Mouse (Mus musculus) heart, embryonic 12.5 days (tissue): ENCODE data around the gene Olfr611. TPM values are rescaled to one million over a fixed set of nuclear protein-coding genes. Genes with fewer than 3 reads are reported as not detected.
"Not testable (repeated sequence)": the region's sequence is repeated elsewhere in the genome, so short reads cannot be mapped to it uniquely, and the experiment has no call there.

Experiments used
- ATAC-seq: fragments of 200-750 bp; cut with Nextera tagmentation; 2 replicates; pipeline ENCODE4 v1.8.0; 2017; ENCODE audit warnings: moderate TSS enrichment, moderate library complexity; ENCODE audit not compliant: insufficient number of reproducible peaks, low FRiP score
- H3K27ac ChIP-seq: fragments of 300-500 bp; sonication (generic); 2 replicates; pipeline ENCODE4 v1.5.1; 2016; ENCODE audit warnings: mild to moderate bottlenecking, moderate library complexity; ENCODE audit not compliant: poor library complexity, severe bottlenecking
- H3K27me3 ChIP-seq: fragments of 300-500 bp; sonication (generic); replicated peaks from 2 replicates; pipeline ENCODE4 v1.6.1; 2016; ENCODE audit warnings: mild to moderate bottlenecking, moderate library complexity
- H3K36me3 ChIP-seq: fragments of 300-500 bp; sonication (generic); 2 replicates; pipeline ENCODE4 v1.6.1; 2016; ENCODE audit warnings: mild to moderate bottlenecking, moderate library complexity
- H3K4me1 ChIP-seq: fragments of 300-500 bp; sonication (generic); replicated peaks from 2 replicates; pipeline ENCODE4 v1.6.1; 2016; ENCODE audit warnings: mild to moderate bottlenecking
- H3K4me2 ChIP-seq: fragments of 300-500 bp; sonication (generic); 2 replicates; pipeline ENCODE4 v1.6.1; 2016; ENCODE audit warnings: mild to moderate bottlenecking, moderate library complexity
- H3K4me3 ChIP-seq: fragments of 300-500 bp; sonication (generic); 2 replicates; pipeline ENCODE4 v1.5.1; 2016; ENCODE audit warnings: mild to moderate bottlenecking
- H3K9ac ChIP-seq: fragments of 300-500 bp; sonication (generic); 2 replicates; pipeline ENCODE4 v1.6.1; 2016; ENCODE audit warnings: mild to moderate bottlenecking, moderate library complexity
- H3K9me3 ChIP-seq: fragments of 300-500 bp; sonication (generic); replicated peaks from 2 replicates; pipeline ENCODE4 v1.6.1; 2016; ENCODE audit warnings: mild to moderate bottlenecking, moderate library complexity
- WGBS: fragments of 180-500 bp; shearing (Covaris S2); methylation state at CpG from one replicate; pipeline ENCODE4 v1.1.7; 2016; 5-methylcytosine and 5-hydroxymethylcytosine counted together
- polyA plus RNA-seq: library from polyadenylated mRNA; unstranded; fragments of >200 nt; fragmentation: Nextera tagmentation; extraction: Ambion mirVana; gene quantifications from 2 replicates; pipeline ENCODE4 v1.2.1, GENCODE M21; 2016

Olfr611 gene
- polyA plus RNA-seq: not detected in 2 replicates

- ATAC-seq, H3K27ac ChIP-seq, H3K4me3 ChIP-seq, H3K4me2 ChIP-seq, H3K9me3 ChIP-seq, H3K36me3 ChIP-seq, H3K4me1 ChIP-seq, H3K27me3 ChIP-seq, H3K9ac ChIP-seq: not testable (repeated sequence)
- WGBS: 47% methylated on average over 1 of the region's 1 CpGs
Observed at GRCm38 (mm10) chr7:103520746-103521145, at the start of gene Olfr611. TSS of gene Olfr611 (minus strand) at chr7:103520846.

- Histone ChIP-seq H3K4me3 (no peak within 1 kb of the TSS), H3K36me3 (no peaks in the 10 kb centered on the region), H3K4me2 (no peak within 1 kb of the TSS), H3K27ac (no peak within 1 kb of the TSS), H3K9ac (no peak within 1 kb of the TSS), H3K4me1 (no peaks in the 10 kb centered on the region), H3K27me3 (no peaks in the 10 kb centered on the region), H3K9me3 (no peaks in the 10 kb centered on the region)
- ATAC-seq: no peak
- WGBS: 79% methylated on average over 3 of the region's 3 CpGs
Observed at GRCm38 (mm10) chr7:103569043-103569442, 48.4 kb upstream of the Olfr611 start, which contains the start of gene Olfr616. TSS of gene Olfr616 (minus strand) at chr7:103569143.

- Histone ChIP-seq H3K4me1 (no peaks in the 10 kb centered on the region), H3K4me2 (no peak within 1 kb of the TSS), H3K4me3 (no peak within 1 kb of the TSS), H3K27me3 (no peaks in the 10 kb centered on the region), H3K36me3 (no peaks in the 10 kb centered on the region), H3K27ac (no peak within 1 kb of the TSS), H3K9me3 (no peaks in the 10 kb centered on the region), H3K9ac (no peak within 1 kb of the TSS)
- ATAC-seq: no peak
- 76% methylated on average over 2 of the region's 2 CpGs for WGBS
Observed at GRCm38 (mm10) chr7:103555779-103556178, 35.1 kb upstream of the Olfr611 start, which contains the start of gene Olfr615. TSS of gene Olfr615 (plus strand) at chr7:103556079.

- Histone ChIP-seq H3K36me3 (no peaks in the 10 kb centered on the region), H3K27me3 (no peaks in the 10 kb centered on the region), H3K4me3 (no peak within 1 kb of the TSS), H3K27ac (no peak within 1 kb of the TSS), H3K4me2 (no peak within 1 kb of the TSS), H3K9ac (no peak within 1 kb of the TSS), H3K4me1 (no peaks in the 10 kb centered on the region), H3K9me3 (peaks cover 9% of the 10 kb centered on the region; the same call in 1 of the 2 replicates)
- WGBS: 75% methylated on average over 2 of the region's 2 CpGs
- no peak for ATAC-seq
Observed at GRCm38 (mm10) chr7:103547774-103548173, 27.1 kb upstream of the Olfr611 start, which contains the start of gene Olfr613. TSS of gene Olfr613 (plus strand) at chr7:103548074.

GRCm38 (mm10) chr7:103542617-103543016, 22.0 kb upstream of the Olfr611 start, which contains the start of gene Olfr612:
TSS of gene Olfr612 (minus strand) at chr7:103542717.
- not testable (repeated sequence) for H3K27me3 ChIP-seq, H3K9me3 ChIP-seq, H3K4me3 ChIP-seq, H3K4me2 ChIP-seq, H3K9ac ChIP-seq, H3K27ac ChIP-seq, H3K4me1 ChIP-seq, ATAC-seq, H3K36me3 ChIP-seq
- 81% methylated on average over 2 of the region's 2 CpGs for WGBS

GRCm38 (mm10) chr7:103512022-103512421, 8.6 kb downstream of the Olfr611 start, which contains the start of gene Olfr610:
TSS of gene Olfr610 (minus strand) at chr7:103512122.
- Histone ChIP-seq H3K9me3 (no peaks in the 10 kb centered on the region), H3K4me3 (no peak within 1 kb of the TSS), H3K4me2 (no peak within 1 kb of the TSS), H3K27me3 (no peaks in the 10 kb centered on the region), H3K36me3 (no peaks in the 10 kb centered on the region), H3K27ac (no peak within 1 kb of the TSS), H3K9ac (no peak within 1 kb of the TSS), H3K4me1 (no peaks in the 10 kb centered on the region)
- ATAC-seq: no peak
- WGBS: 82% methylated on average over 2 of the region's 2 CpGs

GRCm38 (mm10) chr7:103497962-103498361, 22.7 kb downstream of the Olfr611 start, which contains the start of gene Olfr609:
TSS of gene Olfr609 (minus strand) at chr7:103498062.
- Histone ChIP-seq H3K4me2 (no peak within 1 kb of the TSS), H3K36me3 (no peaks in the 10 kb centered on the region), H3K4me1 (no peaks in the 10 kb centered on the region), H3K27me3 (no peaks in the 10 kb centered on the region), H3K9me3 (no peaks in the 10 kb centered on the region), H3K9ac (no peak within 1 kb of the TSS), H3K4me3 (no peak within 1 kb of the TSS), H3K27ac (no peak within 1 kb of the TSS)
- 60% methylated on average over 1 of the region's 1 CpGs for WGBS
- ATAC-seq: no peak

GRCm38 (mm10) chr7:103477106-103477505, 43.5 kb downstream of the Olfr611 start:
- not testable (repeated sequence) for H3K9me3 ChIP-seq, H3K9ac ChIP-seq, H3K4me1 ChIP-seq, H3K4me2 ChIP-seq, H3K27me3 ChIP-seq, H3K4me3 ChIP-seq, H3K27ac ChIP-seq, ATAC-seq, H3K36me3 ChIP-seq
- WGBS: 88% methylated on average over 9 of the region's 9 CpGs

GRCm38 (mm10) chr7:103469577-103469976, 51.1 kb downstream of the Olfr611 start, which contains the start of gene Olfr608:
TSS of gene Olfr608 (plus strand) at chr7:103469877.
- H3K4me2 ChIP-seq: no peak within 1 kb of the TSS
- H3K9me3 ChIP-seq: no peaks in the 10 kb centered on the region
- H3K9ac ChIP-seq: no peak within 1 kb of the TSS
- H3K27me3 ChIP-seq: no peaks in the 10 kb centered on the region
- H3K36me3 ChIP-seq: no peaks in the 10 kb centered on the region
- no peaks in the 10 kb centered on the region for H3K4me1 ChIP-seq
- H3K4me3 ChIP-seq: no peak within 1 kb of the TSS
- no peak within 1 kb of the TSS for H3K27ac ChIP-seq
- no peak for ATAC-seq

Other genes with a start within 250 kb of the Olfr611 start
- gene Olfr596, start 215.2 kb downstream of the Olfr611 start, polyA plus RNA-seq: not detected in 2 replicates
- gene Olfr597, start 204.5 kb downstream of the Olfr611 start, polyA plus RNA-seq: not detected in 2 replicates
- gene Olfr598, start 197.3 kb downstream of the Olfr611 start, polyA plus RNA-seq: not detected in 2 replicates
- not detected in 2 replicates for gene Olfr599, start 184.9 kb downstream of the Olfr611 start, polyA plus RNA-seq
- gene Olfr600, start 171.2 kb downstream of the Olfr611 start, polyA plus RNA-seq: not detected in 2 replicates
- gene Olfr601, start 158.2 kb downstream of the Olfr611 start, polyA plus RNA-seq: not detected in 2 replicates
- gene Olfr603, start 134.7 kb downstream of the Olfr611 start, polyA plus RNA-seq: not detected in 2 replicates
- gene Usp17lc, start 105.8 kb downstream of the Olfr611 start, polyA plus RNA-seq: not detected in 2 replicates
- not detected in 2 replicates for gene Olfr605, start 75.4 kb downstream of the Olfr611 start, polyA plus RNA-seq
- gene Olfr606, start 71.8 kb downstream of the Olfr611 start, polyA plus RNA-seq: not detected in 2 replicates
- gene Olfr607, start 56.7 kb downstream of the Olfr611 start, polyA plus RNA-seq: 0.13 and 0.28 TPM in 2 replicates
- 0.17 TPM in 1 of 2 replicates, not detected in the other for gene Olfr608, start 51.0 kb downstream of the Olfr611 start, polyA plus RNA-seq
- 0.08 TPM in 1 of 2 replicates, not detected in the other for gene Olfr609, start 22.8 kb downstream of the Olfr611 start, polyA plus RNA-seq
- gene Olfr610, start 8.7 kb downstream of the Olfr611 start, polyA plus RNA-seq: not detected in 2 replicates
- gene Olfr612, start 21.9 kb upstream of the Olfr611 start, polyA plus RNA-seq: not detected in 2 replicates
- gene Olfr613, start 27.2 kb upstream of the Olfr611 start, polyA plus RNA-seq: not detected in 2 replicates
- not detected in 2 replicates for gene Olfr615, start 35.2 kb upstream of the Olfr611 start, polyA plus RNA-seq
- gene Olfr616, start 48.3 kb upstream of the Olfr611 start, polyA plus RNA-seq: not detected in 2 replicates
- gene Olfr617, start 52.2 kb upstream of the Olfr611 start, polyA plus RNA-seq: not detected in 2 replicates
- not detected in 2 replicates for gene Olfr618, start 69.3 kb upstream of the Olfr611 start, polyA plus RNA-seq
- gene Olfr619, start 79.7 kb upstream of the Olfr611 start, polyA plus RNA-seq: not detected in 2 replicates
- not detected in 2 replicates for gene Olfr620, start 91.7 kb upstream of the Olfr611 start, polyA plus RNA-seq
- not detected in 2 replicates for gene Olfr622, start 121.9 kb upstream of the Olfr611 start, polyA plus RNA-seq
- gene Olfr623, start 142.9 kb upstream of the Olfr611 start, polyA plus RNA-seq: not detected in 2 replicates
- 0.03 and 0.04 TPM in 2 replicates for gene Olfr624, start 150.3 kb upstream of the Olfr611 start, polyA plus RNA-seq
- gene Olfr625-ps1, start 161.9 kb upstream of the Olfr611 start, polyA plus RNA-seq: not detected in 2 replicates
- not detected in 2 replicates for gene Olfr243, start 193.8 kb upstream of the Olfr611 start, polyA plus RNA-seq
- not detected in 2 replicates for gene Olfr628, start 209.5 kb upstream of the Olfr611 start, polyA plus RNA-seq
- gene Olfr629, start 224.1 kb upstream of the Olfr611 start, polyA plus RNA-seq: 0.08 TPM in 1 of 2 replicates, not detected in the other
- not detected in 2 replicates for gene Olfr630, start 236.5 kb upstream of the Olfr611 start, polyA plus RNA-seq